Mouse (Mus musculus) urinary bladder, adult 2 months (tissue): ENCODE measurements around the gene Gbp2. TPM values are rescaled to one million over a fixed set of nuclear protein-coding genes. Genes with fewer than 3 reads are reported as not detected.
"Not testable (repeated sequence)": the region's sequence is repeated elsewhere in the genome, so short reads cannot be mapped to it uniquely, and the experiment has no call there.

Source experiments
- DNase-seq: peaks from one replicate; pipeline ENCODE4 v3.0.0; 2022; ENCODE audit warnings: low spot score
- polyA plus RNA-seq: library from polyadenylated mRNA; depleted of rRNA; stranded (reverse); fragments of >200 nt; gene quantifications from 2 replicates; pipeline ENCODE4 v1.2.3, GENCODE M21; 2012; rRNA removed

Gene Gbp2
- 76.1 and 142 TPM in 2 replicates for polyA plus RNA-seq

- DNase-seq, result peak; percentile 24
These were observed at the start of gene Gbp2 for GRCm38 (mm10) chr3:142620111-142620955. TSS of gene Gbp2 (plus strand) at chr3:142620602.

GRCm38 (mm10) chr3:142570738-142571137 is 49.7 kb upstream of the Gbp2 start:
- DNase-seq, result no peak

- no peak for DNase-seq
These were observed 43.3 kb upstream of the Gbp2 start for GRCm38 (mm10) chr3:142577108-142577507.

- DNase-seq, result no peak
These were observed 42.1 kb upstream of the Gbp2 start for GRCm38 (mm10) chr3:142578342-142578741.

GRCm38 (mm10) chr3:142583067-142583466 is 37.3 kb upstream of the Gbp2 start:
- DNase-seq, result no peak

DNA sequence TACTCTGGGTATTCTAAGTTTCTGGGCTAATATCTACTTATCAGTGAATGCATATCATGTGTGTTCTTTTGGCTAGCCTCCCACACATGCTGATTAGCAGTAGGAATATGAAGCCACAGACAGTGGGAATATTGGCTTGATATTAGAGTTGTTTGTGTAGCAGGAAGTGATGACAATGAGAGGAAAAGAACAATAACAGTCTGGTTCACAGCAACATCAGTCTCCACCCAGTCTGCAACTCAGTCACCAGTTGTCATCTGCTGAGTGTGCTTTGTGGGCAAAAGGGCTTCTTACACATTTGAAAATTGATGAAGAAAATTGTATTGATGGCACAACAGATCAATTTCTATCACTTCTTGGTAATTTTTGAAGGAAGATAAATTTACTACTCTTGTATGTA is 33.0 kb upstream of the Gbp2 start:
- no peak for DNase-seq

DNA sequence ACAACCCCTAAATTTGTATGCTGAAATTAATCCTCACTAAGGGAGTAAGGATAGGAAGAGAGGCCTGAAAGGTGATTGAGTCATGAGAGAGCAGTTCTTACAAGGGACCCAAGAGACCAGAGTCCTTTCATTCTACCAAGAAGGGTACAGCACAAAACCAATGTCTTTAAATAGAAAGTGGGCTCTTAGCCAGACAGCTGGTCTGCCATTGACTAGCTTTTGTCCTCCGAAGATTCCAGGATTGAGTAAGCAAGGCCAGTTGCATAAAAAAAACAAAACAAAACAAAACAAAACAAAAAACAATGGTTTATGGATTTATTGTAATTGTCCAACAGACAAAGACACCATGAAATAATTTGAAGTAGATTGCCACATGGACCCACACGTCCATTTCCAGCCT is 31.5 kb upstream of the Gbp2 start:
- DNase-seq, result no peak

GRCm38 (mm10) chr3:142590431-142591067 is 29.9 kb upstream of the Gbp2 start:
- no peak for DNase-seq

DNA sequence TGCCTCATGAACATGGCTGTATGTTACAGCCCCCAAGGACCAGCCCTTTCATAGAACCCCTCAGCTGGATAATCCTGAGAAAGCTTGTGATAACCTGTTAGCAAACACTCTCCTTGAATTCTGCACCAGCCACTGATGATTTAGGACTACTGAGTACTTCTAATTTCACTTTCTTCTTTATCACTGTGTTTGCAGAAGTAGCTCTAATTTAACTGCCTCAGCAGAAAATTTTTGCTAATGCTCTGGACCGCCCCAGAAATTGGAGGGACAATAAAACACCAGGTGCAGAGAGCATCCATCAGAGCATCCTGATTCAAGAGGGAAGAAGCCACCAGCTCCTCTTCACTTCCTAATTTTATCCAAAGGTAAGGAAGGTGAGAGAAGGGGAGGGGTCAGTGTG is 25.9 kb upstream of the Gbp2 start, which contains the start of gene Gbp2b:
Gbp2b (plus strand) TSS at position 301 of the 400 bp plus-strand sequence.
- DNase-seq, result no peak

DNA sequence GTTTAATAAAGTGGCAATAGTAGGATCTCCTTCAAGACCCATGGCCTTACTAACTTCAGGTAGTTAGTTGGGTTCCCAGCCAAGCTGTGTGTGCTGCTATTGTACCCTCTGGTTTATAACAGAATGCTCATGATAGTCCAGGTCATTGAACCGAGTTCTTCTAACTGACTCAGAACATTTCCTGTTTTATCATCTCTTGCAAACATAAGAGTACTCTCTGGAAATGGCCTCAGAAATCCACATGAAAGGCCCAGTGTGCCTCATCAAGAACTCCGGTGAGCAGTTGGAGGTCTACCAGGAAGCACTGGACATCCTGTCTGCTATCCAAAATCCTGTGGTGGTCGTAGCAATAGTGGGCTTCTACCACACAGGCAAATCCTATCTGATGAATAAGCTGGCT is 22.5 kb upstream of the Gbp2 start:
- no peak for DNase-seq

- no peak for DNase-seq
These were observed 18.7 kb upstream of the Gbp2 start for GRCm38 (mm10) chr3:142601675-142602074.

DNA sequence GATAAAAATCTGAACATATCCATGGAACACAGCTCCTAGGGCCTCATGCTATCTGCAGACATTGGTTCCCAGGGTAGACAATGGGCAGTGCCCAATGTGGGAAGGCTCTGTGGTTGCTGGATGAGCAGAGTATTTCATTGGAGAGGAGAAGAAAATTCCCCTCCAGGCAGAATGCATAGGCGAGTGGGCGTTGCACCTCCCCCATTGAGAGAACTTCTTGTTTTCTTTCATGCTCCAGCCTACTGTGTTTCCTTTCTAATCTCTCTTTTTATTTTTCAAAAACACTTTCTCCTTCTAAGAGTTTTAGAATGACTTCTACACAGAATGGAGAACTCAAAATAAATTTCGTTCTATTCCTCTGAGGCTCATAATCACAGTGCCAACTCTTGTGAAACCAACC is 1.7 kb upstream of the Gbp2 start:
- no peak for DNase-seq

DNA sequence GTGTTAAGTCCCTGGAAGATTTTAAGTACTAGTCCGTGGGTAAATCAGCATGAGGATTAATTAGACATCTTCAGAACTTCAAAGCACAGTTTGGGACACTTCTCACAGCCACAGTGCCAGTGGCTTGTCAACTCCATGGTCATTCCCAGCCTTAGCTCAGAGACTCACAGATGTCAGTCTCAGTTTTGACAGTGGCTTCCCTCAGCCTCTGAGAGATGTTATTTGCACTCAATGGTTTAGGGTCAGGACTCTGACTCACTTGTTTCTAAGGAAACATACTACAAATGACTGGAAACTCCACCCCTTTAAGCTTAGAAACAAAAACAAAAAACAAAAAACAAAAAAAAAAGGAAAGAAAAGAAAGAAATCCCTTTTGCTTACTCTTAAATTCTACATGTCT is 796 bp upstream of the Gbp2 start:
- no peak for DNase-seq

GRCm38 (mm10) chr3:142620956-142621562 is 657 bp downstream of the Gbp2 start:
- no peak for DNase-seq

GRCm38 (mm10) chr3:142630385-142630784 is 10.0 kb downstream of the Gbp2 start:
- no peak for DNase-seq

GRCm38 (mm10) chr3:142640201-142640600 is 19.8 kb downstream of the Gbp2 start:
- peak; percentile 36 for DNase-seq

DNA sequence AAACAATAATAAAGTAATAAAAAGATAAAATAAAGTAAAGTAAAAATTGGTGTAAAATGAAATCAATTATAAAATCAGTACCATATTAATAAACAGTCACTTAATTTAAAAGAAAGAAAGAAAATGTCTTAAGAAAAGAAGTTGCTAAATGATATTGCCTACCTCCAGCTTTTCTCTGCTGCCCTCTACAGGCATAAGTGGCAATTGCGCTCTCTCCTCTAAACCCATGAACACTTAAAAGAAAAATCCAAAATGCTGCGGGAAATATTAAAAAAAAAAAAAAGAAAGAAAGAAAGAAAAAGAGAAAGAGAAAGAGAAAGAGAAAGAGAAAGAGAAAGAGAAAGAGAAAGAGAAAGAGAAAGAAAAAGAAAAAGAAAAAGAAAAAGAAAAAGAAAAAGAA is 25.5 kb downstream of the Gbp2 start:
- not testable (repeated sequence) for DNase-seq

- not testable (repeated sequence) for DNase-seq
These were observed 27.4 kb downstream of the Gbp2 start for GRCm38 (mm10) chr3:142647836-142648235.

DNA sequence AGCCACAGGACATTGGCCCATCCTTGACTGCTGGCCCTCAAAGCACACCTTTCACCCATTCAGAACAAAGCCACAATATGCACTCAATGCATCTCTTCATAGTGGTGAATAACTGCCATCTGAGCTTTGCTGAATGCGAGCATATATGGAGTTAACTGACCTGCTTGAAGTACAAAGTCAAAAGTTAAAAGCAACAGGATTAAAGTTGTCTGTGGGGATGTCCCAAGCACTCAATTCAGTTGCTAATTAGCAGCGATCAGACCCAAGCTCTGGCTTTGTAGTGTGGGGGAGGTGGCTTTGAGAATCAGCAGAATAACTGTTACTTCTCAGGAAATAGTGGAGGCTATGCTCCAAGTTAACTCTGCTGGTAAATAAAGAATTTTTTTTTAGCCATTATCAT is 29.8 kb downstream of the Gbp2 start:
- no peak for DNase-seq

GRCm38 (mm10) chr3:142664723-142665122 is 44.3 kb downstream of the Gbp2 start:
- no peak for DNase-seq

- DNase-seq, result no peak
These were observed 54.2 kb downstream of the Gbp2 start for GRCm38 (mm10) chr3:142674607-142675006.
